24 mouse cellular contexts compared by ENCODE assay signal in the genomic region with DNA sequence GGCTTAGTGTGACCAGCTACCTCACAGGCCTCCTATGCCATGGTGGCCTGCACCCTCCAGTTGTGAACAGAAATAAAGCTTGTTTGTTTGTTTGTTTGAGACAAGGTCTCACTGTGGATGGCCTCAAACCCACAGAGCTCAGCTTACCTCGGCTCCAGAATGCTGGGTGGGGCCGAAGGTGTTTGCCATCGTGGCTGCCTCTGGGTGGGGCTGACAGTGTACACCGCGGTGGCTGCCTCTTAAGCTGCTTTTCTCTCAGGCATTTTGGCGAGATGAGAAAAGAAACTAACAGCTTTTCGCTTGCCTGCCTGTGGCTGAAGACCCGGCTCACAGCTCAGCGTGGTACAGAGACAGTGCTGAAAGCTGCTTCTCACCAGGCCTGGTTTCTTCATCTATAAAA. TPM values are rescaled to one million over a fixed set of nuclear protein-coding genes. Genes with fewer than 3 reads are reported as not detected.
DNase-seq lines count a peak whose midpoint lies in the region; ATAC-seq and TF ChIP-seq lines count a peak whose summit lies in the region.
"Had no signal": no experiment of that assay in that cellular context is flagged by ENCODE, and none has a peak within 500 bp of the region (broad histone marks: within the 10 kb centered on the region; RNA-seq: fewer than 3 reads in every experiment).

No protein-coding gene starts in this region.

- ATAC-seq in embryonic facial prominence, embryonic 13.5 days (ENCODE audit: insufficient number of reproducible peaks, insufficient read depth, low FRiP score, low TSS enrichment, low read depth) = no peak
- ATAC-seq in kidney, embryonic 16.5 days (ENCODE audit: low FRiP score, low TSS enrichment) = no peak
- ATAC-seq in intestine, postnatal 0 days = no peak
- ATAC-seq: activated CD4-positive, CD25-positive, alpha-beta regulatory T cell, adult 4 months; forebrain, embryonic 15.5 days; hindbrain, embryonic 16.5 days; Patski had no signal

- H3K27ac ChIP-seq in embryonic facial prominence, embryonic 13.5 days = peak overlapping the region; percentile 16; the same call in 1 of the 2 replicates
- no peak overlapping the region for H3K27ac ChIP-seq in embryonic facial prominence, embryonic 10.5 days (replicated peaks)
- peak overlapping the region; percentile 78 for H3K27ac ChIP-seq in kidney, embryonic 16.5 days (ENCODE audit: low read length)
- H3K27ac ChIP-seq in intestine, postnatal 0 days (ENCODE audit: low read depth, low read length) = peak overlapping the region; percentile 79; the same call in 1 of the 2 replicates
- H3K27ac ChIP-seq: forebrain, embryonic 15.5 days; heart, embryonic 13.5 days had no signal

- no peak overlapping the region for H3K4me2 ChIP-seq in embryonic facial prominence, embryonic 13.5 days
- H3K4me2 ChIP-seq in kidney, embryonic 16.5 days (replicated peaks; ENCODE audit: low read depth, low read length) = no peak overlapping the region
- H3K4me2 ChIP-seq in intestine, postnatal 0 days (replicated peaks; ENCODE audit: low read depth) = no peak overlapping the region
- H3K4me2 ChIP-seq: forebrain, embryonic 15.5 days; heart, embryonic 13.5 days had no signal

- peaks cover 14% of the 10 kb centered on the region for H3K36me3 ChIP-seq in embryonic facial prominence, embryonic 13.5 days
- peaks cover 23% of the 10 kb centered on the region for H3K36me3 ChIP-seq in embryonic facial prominence, embryonic 10.5 days (replicated peaks)
- 0 out of 2 replicates have a peak, but pooled peaks cover 3% of the 10 kb centered on the region for H3K36me3 ChIP-seq in kidney, embryonic 16.5 days (ENCODE audit: insufficient read depth, low read length)
- H3K36me3 ChIP-seq in intestine, postnatal 0 days (ENCODE audit: control insufficient read depth, insufficient read depth) = no peaks in the 10 kb centered on the region

- no peak overlapping the region for H3K9ac ChIP-seq in embryonic facial prominence, embryonic 13.5 days
- no peak overlapping the region for H3K9ac ChIP-seq in kidney, embryonic 16.5 days (replicated peaks; ENCODE audit: low read length)
- H3K9ac ChIP-seq in intestine, postnatal 0 days (ENCODE audit: low read depth, low read length) = no peak overlapping the region
- H3K9ac ChIP-seq: forebrain, embryonic 15.5 days; heart, embryonic 13.5 days had no signal

- no peaks in the 10 kb centered on the region for H3K27me3 ChIP-seq in embryonic facial prominence, embryonic 13.5 days
- no peaks in the 10 kb centered on the region for H3K27me3 ChIP-seq in embryonic facial prominence, embryonic 10.5 days (replicated peaks; ENCODE audit: low read depth, poor library complexity, severe bottlenecking)
- no peaks in the 10 kb centered on the region for H3K27me3 ChIP-seq in kidney, embryonic 16.5 days (ENCODE audit: insufficient read depth, low read length)
- no peaks in the 10 kb centered on the region for H3K27me3 ChIP-seq in intestine, postnatal 0 days (replicated peaks; ENCODE audit: control insufficient read depth, insufficient read depth, low read length)
- H3K27me3 ChIP-seq: forebrain, embryonic 15.5 days; Patski had no signal

- DNase-seq in embryonic facial prominence, embryonic 10.5 days (ENCODE audit: low spot score) = no peak
- no peak for DNase-seq in kidney, adult 8-10 months
- DNase-seq in CD4-positive helper T cell, adult 2 months (ENCODE audit: low read depth, low spot score) = peak; percentile 33
- DNase-seq in frontal cortex, postnatal 14 days (ENCODE audit: low spot score in 2 of 2) = no peak
- DNase-seq in layer of hippocampus, adult 9-11 months = no peak
- DNase-seq: adrenal gland, postnatal 14 days; cerebellum, adult 18-20 months; cerebellum, postnatal 10 days; gastrocnemius, postnatal 14 days; heart, postnatal 36 days had no signal

- no peaks in the 10 kb centered on the region for H3K9me3 ChIP-seq in embryonic facial prominence, embryonic 13.5 days
- no peaks in the 10 kb centered on the region for H3K9me3 ChIP-seq in embryonic facial prominence, embryonic 10.5 days
- no peaks in the 10 kb centered on the region for H3K9me3 ChIP-seq in kidney, embryonic 16.5 days (ENCODE audit: low read length)
- no peaks in the 10 kb centered on the region for H3K9me3 ChIP-seq in intestine, postnatal 0 days (ENCODE audit: control insufficient read depth)
- H3K9me3 ChIP-seq: forebrain, embryonic 15.5 days; heart, embryonic 13.5 days had no signal

- H3K4me1 ChIP-seq in embryonic facial prominence, embryonic 13.5 days = no peaks in the 10 kb centered on the region
- H3K4me1 ChIP-seq in embryonic facial prominence, embryonic 10.5 days = no peaks in the 10 kb centered on the region
- H3K4me1 ChIP-seq in kidney, embryonic 16.5 days (ENCODE audit: insufficient read depth, low read length) = peaks cover 8% of the 10 kb centered on the region
- 0 out of 2 replicates have a peak, but pooled peaks cover 8% of the 10 kb centered on the region for H3K4me1 ChIP-seq in intestine, postnatal 0 days (replicated peaks; ENCODE audit: control insufficient read depth, insufficient read depth, low read length)
- H3K4me1 ChIP-seq: forebrain, embryonic 15.5 days had no signal

- H3K4me3 ChIP-seq in embryonic facial prominence, embryonic 13.5 days = no peak overlapping the region
- H3K4me3 ChIP-seq in embryonic facial prominence, embryonic 10.5 days = no peak overlapping the region
- no peak overlapping the region for H3K4me3 ChIP-seq in kidney, embryonic 16.5 days (ENCODE audit: low read length)
- no peak overlapping the region for H3K4me3 ChIP-seq in intestine, postnatal 0 days (ENCODE audit: low read depth, low read length)
- H3K4me3 ChIP-seq: forebrain, embryonic 15.5 days; heart, embryonic 13.5 days had no signal

- no peak for TF ChIP-seq CTCF in intestine, postnatal 0 days (IDR thresholded peaks at IDR 0.05; ENCODE audit: low read depth)

- WGBS in embryonic facial prominence, embryonic 13.5 days = 62% methylated on average over 9 of the region's 9 CpGs
- 70% methylated on average over 9 of the region's 9 CpGs for WGBS in embryonic facial prominence, embryonic 10.5 days
- 65% methylated on average over 9 of the region's 9 CpGs for WGBS in kidney, embryonic 16.5 days
- 31% methylated on average over 9 of the region's 9 CpGs for WGBS in intestine, postnatal 0 days

RNA-seq across cellular contexts. Expression of a gene that starts 9.8 kb away (rescaled TPM):
- polyA plus RNA-seq in embryonic facial prominence, embryonic 13.5 days (2015; fragmentation: Nextera tagmentation; extraction: Ambion mirVana) = 0.81 TPM in 1 of 2 replicates, not detected in the other
- not detected in 2 replicates for polyA plus RNA-seq in embryonic facial prominence, embryonic 10.5 days (2016; fragmentation: Nextera tagmentation; extraction: Ambion mirVana)
- not detected in 2 replicates for polyA plus RNA-seq in kidney, embryonic 16.5 days (2015; fragmentation: Nextera tagmentation; extraction: Ambion mirVana)
- polyA plus RNA-seq in intestine, postnatal 0 days (2015; fragmentation: Nextera tagmentation; extraction: Ambion mirVana) = not detected in 2 replicates
- polyA plus RNA-seq: activated CD4-positive, CD25-positive, alpha-beta regulatory T cell, adult 4 months; C2C12; embryonic facial prominence, embryonic 11.5 days; forebrain, embryonic 11.5 days; gonadal fat pad, adult 2 months; heart, embryonic 13.5 days; heart, postnatal 0 days; hindbrain, embryonic 11.5 days; hindbrain, embryonic 16.5 days had no signal

RNA-seq across cellular contexts. Expression of a gene that starts 17.4 kb away (rescaled TPM):
- not detected in 2 replicates for polyA plus RNA-seq in embryonic facial prominence, embryonic 13.5 days (2015; fragmentation: Nextera tagmentation; extraction: Ambion mirVana)
- not detected in 2 replicates for polyA plus RNA-seq in embryonic facial prominence, embryonic 10.5 days (2016; fragmentation: Nextera tagmentation; extraction: Ambion mirVana)
- polyA plus RNA-seq in kidney, embryonic 16.5 days (2015; fragmentation: Nextera tagmentation; extraction: Ambion mirVana) = 1.8 and 2.1 TPM in 2 replicates
- 0.10 TPM in 1 of 2 replicates, not detected in the other for polyA plus RNA-seq in intestine, postnatal 0 days (2015; fragmentation: Nextera tagmentation; extraction: Ambion mirVana)
- polyA plus RNA-seq: C2C12; forebrain, embryonic 11.5 days; forebrain, embryonic 15.5 days; heart, embryonic 13.5 days; heart, postnatal 0 days; hindbrain, embryonic 11.5 days had no signal

RNA-seq across cellular contexts. Expression of a gene that starts 18.4 kb away (rescaled TPM):
- 31.1 and 31.7 TPM in 2 replicates for polyA plus RNA-seq in embryonic facial prominence, embryonic 13.5 days (2015; fragmentation: Nextera tagmentation; extraction: Ambion mirVana)
- polyA plus RNA-seq in embryonic facial prominence, embryonic 10.5 days (2016; fragmentation: Nextera tagmentation; extraction: Ambion mirVana) = 45.0 and 50.5 TPM in 2 replicates
- 44.7 and 46.1 TPM in 2 replicates for polyA plus RNA-seq in kidney, embryonic 16.5 days (2015; fragmentation: Nextera tagmentation; extraction: Ambion mirVana)
- 27.7 and 28.3 TPM in 2 replicates for polyA plus RNA-seq in intestine, postnatal 0 days (2015; fragmentation: Nextera tagmentation; extraction: Ambion mirVana)

RNA-seq across cellular contexts. Expression of a gene that starts 19.4 kb away (rescaled TPM):
- 43.4 and 49.4 TPM in 2 replicates for polyA plus RNA-seq in embryonic facial prominence, embryonic 13.5 days (2015; fragmentation: Nextera tagmentation; extraction: Ambion mirVana)
- polyA plus RNA-seq in embryonic facial prominence, embryonic 10.5 days (2016; fragmentation: Nextera tagmentation; extraction: Ambion mirVana) = 60.7 and 65.1 TPM in 2 replicates
- 42.4 and 45.7 TPM in 2 replicates for polyA plus RNA-seq in kidney, embryonic 16.5 days (2015; fragmentation: Nextera tagmentation; extraction: Ambion mirVana)
- polyA plus RNA-seq in intestine, postnatal 0 days (2015; fragmentation: Nextera tagmentation; extraction: Ambion mirVana) = 23.5 and 26.6 TPM in 2 replicates

RNA-seq across cellular contexts. Expression of a gene that starts 33.5 kb away (rescaled TPM):
- 16.7 and 17.0 TPM in 2 replicates for polyA plus RNA-seq in embryonic facial prominence, embryonic 13.5 days (2015; fragmentation: Nextera tagmentation; extraction: Ambion mirVana)
- polyA plus RNA-seq in embryonic facial prominence, embryonic 10.5 days (2016; fragmentation: Nextera tagmentation; extraction: Ambion mirVana) = 10.1 and 11.2 TPM in 2 replicates
- 16.5 and 17.7 TPM in 2 replicates for polyA plus RNA-seq in kidney, embryonic 16.5 days (2015; fragmentation: Nextera tagmentation; extraction: Ambion mirVana)
- polyA plus RNA-seq in intestine, postnatal 0 days (2015; fragmentation: Nextera tagmentation; extraction: Ambion mirVana) = 105 and 118 TPM in 2 replicates
